Mouse (Mus musculus) lung, postnatal 0 days (tissue): Measurements from ENCODE around the gene Mef2c.

Source experiments
- CTCF ChIP-seq: IDR thresholded peaks from 2 replicates; pipeline ENCODE4 v1.5.1; 2016; ENCODE audit warnings: antibody characterized with exemption, mild to moderate bottlenecking
- EP300 ChIP-seq: IDR thresholded peaks from 2 replicates; pipeline ENCODE4 v1.6.1; 2016; ENCODE audit warnings: antibody characterized with exemption, mild to moderate bottlenecking, control low read depth

- TF ChIP-seq CTCF (no peak), EP300 (no peak)
Observed at GRCm38 (mm10) chr13:83526066-83526465, 22.2 kb downstream of the Mef2c start.
